Mouse (Mus musculus): Measurements from ENCODE around the gene Nprl2. TPM values are rescaled to one million over a fixed set of nuclear protein-coding genes. Genes with fewer than 3 reads are reported as not detected.
A peak's percentile ranks its signal among the peaks of the same experiment; 100 is the strongest.

The Nprl2 gene
- polyA plus RNA-seq, 1 experiment from 2014 or later = 40.9 TPM

- Histone ChIP-seq H3K9ac (ENCODE audit: low read length) (no peak overlapping the region), H3K4me1 (ENCODE audit: control insufficient read depth, insufficient read depth, low read length) (peaks cover 41% of the 10 kb centered on the region), H3K9me3 (ENCODE audit: control insufficient read depth, low read length) (no peaks in the 10 kb centered on the region), H3K36me3 (ENCODE audit: control insufficient read depth, insufficient read depth, low read length) (peaks cover 5% of the 10 kb centered on the region; the same call in 1 of the 2 replicates), H3K4me3 (ENCODE audit: low read depth, low read length) (no peak overlapping the region), H3K4me2 (ENCODE audit: low read depth, severe bottlenecking) (no peak overlapping the region), H3K27me3 (ENCODE audit: control insufficient read depth, insufficient read depth, low read length) (no peaks in the 10 kb centered on the region), H3K27ac (replicated peaks; ENCODE audit: low read depth, low read length) (no peak overlapping the region)
- no peak for DNase-seq (ENCODE audit: low spot score)
- ATAC-seq (ENCODE audit: insufficient number of reproducible peaks, low FRiP score, low TSS enrichment, low read depth) = no peak
- 84% methylated on average over 5 of the region's 5 CpGs for WGBS
These were observed 5.9 kb downstream of the Nprl2 start for GRCm38 (mm10) chr9:107547957-107548356.

GRCm38 (mm10) chr9:107548820-107549219 lies 6.8 kb downstream of the Nprl2 start:
- Histone ChIP-seq H3K4me3 (ENCODE audit: low read depth, low read length) (no peak overlapping the region), H3K9ac (ENCODE audit: low read length) (no peak overlapping the region), H3K36me3 (ENCODE audit: control insufficient read depth, insufficient read depth, low read length) (peaks cover 5% of the 10 kb centered on the region; the same call in 1 of the 2 replicates), H3K27ac (replicated peaks; ENCODE audit: low read depth, low read length) (no peak overlapping the region), H3K9me3 (ENCODE audit: control insufficient read depth, low read length) (no peaks in the 10 kb centered on the region), H3K4me1 (ENCODE audit: control insufficient read depth, insufficient read depth, low read length) (peaks cover 45% of the 10 kb centered on the region), H3K4me2 (ENCODE audit: low read depth, severe bottlenecking) (no peak overlapping the region), H3K27me3 (ENCODE audit: control insufficient read depth, insufficient read depth, low read length) (no peaks in the 10 kb centered on the region)
- WGBS = 89% methylated on average over 10 of the region's 10 CpGs
- DNase-seq (ENCODE audit: low spot score) (no peak), ATAC-seq (ENCODE audit: insufficient number of reproducible peaks, low FRiP score, low TSS enrichment, low read depth) (no peak)

GRCm38 (mm10) chr9:107549297-107550074 lies 7.5 kb downstream of the Nprl2 start:
- peaks cover 2% of the 10 kb centered on the region; the same call in 1 of the 2 replicates for H3K36me3 ChIP-seq (ENCODE audit: control insufficient read depth, insufficient read depth, low read length)
- H3K27me3 ChIP-seq (ENCODE audit: control insufficient read depth, insufficient read depth, low read length) = no peaks in the 10 kb centered on the region
- DNase-seq (ENCODE audit: low spot score) (no peak), ATAC-seq (ENCODE audit: insufficient number of reproducible peaks, low FRiP score, low TSS enrichment, low read depth) (no peak)
- no peak overlapping the region for H3K4me3 ChIP-seq (ENCODE audit: low read depth, low read length)
- no peak overlapping the region for H3K27ac ChIP-seq (replicated peaks; ENCODE audit: low read depth, low read length)
- H3K9ac ChIP-seq (ENCODE audit: low read length) = no peak overlapping the region
- 78% methylated on average over 20 of the region's 20 CpGs for WGBS
- H3K4me1 ChIP-seq (ENCODE audit: control insufficient read depth, insufficient read depth, low read length) = peaks cover 45% of the 10 kb centered on the region
- no peaks in the 10 kb centered on the region for H3K9me3 ChIP-seq (ENCODE audit: control insufficient read depth, low read length)
- no peak overlapping the region; the same call in 1 of the 2 replicates for H3K4me2 ChIP-seq (ENCODE audit: low read depth, severe bottlenecking)

- H3K4me2 ChIP-seq (ENCODE audit: low read depth, severe bottlenecking) = peak overlapping the region; percentile 96
- H3K4me1 ChIP-seq (ENCODE audit: control insufficient read depth, insufficient read depth, low read length) = peaks cover 47% of the 10 kb centered on the region
- DNase-seq (ENCODE audit: low spot score) = no peak
- no peaks in the 10 kb centered on the region for H3K36me3 ChIP-seq (ENCODE audit: control insufficient read depth, insufficient read depth, low read length)
- WGBS = 28% methylated on average over 23 of the region's 23 CpGs
- H3K27me3 ChIP-seq (ENCODE audit: control insufficient read depth, insufficient read depth, low read length) = no peaks in the 10 kb centered on the region
- H3K9ac ChIP-seq (ENCODE audit: low read length) = peak overlapping the region; percentile 79; the same call in 1 of the 2 replicates
- no peak for ATAC-seq (ENCODE audit: insufficient number of reproducible peaks, low FRiP score, low TSS enrichment, low read depth)
- no peaks in the 10 kb centered on the region for H3K9me3 ChIP-seq (ENCODE audit: control insufficient read depth, low read length)
- H3K27ac ChIP-seq (replicated peaks; ENCODE audit: low read depth, low read length) = no peak overlapping the region; the same call in 1 of the 2 replicates
- H3K4me3 ChIP-seq (ENCODE audit: low read depth, low read length) = peak overlapping the region; percentile 52
These were observed 8.6 kb downstream of the Nprl2 start for GRCm38 (mm10) chr9:107550491-107551116.

- peak within 1 kb of the TSS; percentile 79 for H3K9ac ChIP-seq (ENCODE audit: low read length)
- H3K4me1 ChIP-seq (ENCODE audit: control insufficient read depth, insufficient read depth, low read length) = peaks cover 50% of the 10 kb centered on the region
- WGBS = under 1% methylated on average over 56 of the region's 63 CpGs
- DNase-seq (ENCODE audit: low spot score) (peak; percentile 80), ATAC-seq (ENCODE audit: insufficient number of reproducible peaks, low FRiP score, low TSS enrichment, low read depth) (peak; percentile 14; the same call in 1 of the 2 replicates)
- peak within 1 kb of the TSS; percentile 52 for H3K4me3 ChIP-seq (ENCODE audit: low read depth, low read length)
- H3K9me3 ChIP-seq (ENCODE audit: control insufficient read depth, low read length) = no peaks in the 10 kb centered on the region
- H3K4me2 ChIP-seq (ENCODE audit: low read depth, severe bottlenecking) = peak within 1 kb of the TSS; percentile 96
- peak within 1 kb of the TSS; percentile 47 for H3K27ac ChIP-seq (replicated peaks; ENCODE audit: low read depth, low read length)
- no peaks in the 10 kb centered on the region for H3K27me3 ChIP-seq (ENCODE audit: control insufficient read depth, insufficient read depth, low read length)
- H3K36me3 ChIP-seq (ENCODE audit: control insufficient read depth, insufficient read depth, low read length) = no peaks in the 10 kb centered on the region
These were observed 9.3 kb downstream of the Nprl2 start, which contains the start of gene Rassf1 for GRCm38 (mm10) chr9:107551117-107551889. Rassf1 (plus strand) TSS chr9:107551555.

GRCm38 (mm10) chr9:107551890-107552355 lies 9.9 kb downstream of the Nprl2 start:
- no peaks in the 10 kb centered on the region; the same call in 1 of the 2 replicates for H3K36me3 ChIP-seq (ENCODE audit: control insufficient read depth, insufficient read depth, low read length)
- WGBS = 6% methylated on average over 8 of the region's 8 CpGs
- DNase-seq (ENCODE audit: low spot score) (no peak), ATAC-seq (ENCODE audit: insufficient number of reproducible peaks, low FRiP score, low TSS enrichment, low read depth) (no peak)
- no peaks in the 10 kb centered on the region for H3K27me3 ChIP-seq (ENCODE audit: control insufficient read depth, insufficient read depth, low read length)
- H3K9me3 ChIP-seq (ENCODE audit: control insufficient read depth, low read length) = no peaks in the 10 kb centered on the region
- peak overlapping the region; percentile 79 for H3K9ac ChIP-seq (ENCODE audit: low read length)
- peaks cover 49% of the 10 kb centered on the region for H3K4me1 ChIP-seq (ENCODE audit: control insufficient read depth, insufficient read depth, low read length)
- peak overlapping the region; percentile 52 for H3K4me3 ChIP-seq (ENCODE audit: low read depth, low read length)
- H3K4me2 ChIP-seq (ENCODE audit: low read depth, severe bottlenecking) = peak overlapping the region; percentile 96
- peak overlapping the region; percentile 47 for H3K27ac ChIP-seq (replicated peaks; ENCODE audit: low read depth, low read length)

- H3K9ac ChIP-seq (ENCODE audit: low read length) = no peak overlapping the region; the same call in 1 of the 2 replicates
- H3K4me2 ChIP-seq (ENCODE audit: low read depth, severe bottlenecking) = peak overlapping the region; percentile 96
- DNase-seq (ENCODE audit: low spot score) (no peak), ATAC-seq (ENCODE audit: insufficient number of reproducible peaks, low FRiP score, low TSS enrichment, low read depth) (no peak)
- no peaks in the 10 kb centered on the region for H3K27me3 ChIP-seq (ENCODE audit: control insufficient read depth, insufficient read depth, low read length)
- H3K4me3 ChIP-seq (ENCODE audit: low read depth, low read length) = no peak overlapping the region
- 76% methylated on average over 5 of the region's 5 CpGs for WGBS
- peaks cover 7% of the 10 kb centered on the region; the same call in 1 of the 2 replicates for H3K36me3 ChIP-seq (ENCODE audit: control insufficient read depth, insufficient read depth, low read length)
- peaks cover 45% of the 10 kb centered on the region for H3K4me1 ChIP-seq (ENCODE audit: control insufficient read depth, insufficient read depth, low read length)
- H3K27ac ChIP-seq (replicated peaks; ENCODE audit: low read depth, low read length) = no peak overlapping the region; the same call in none of the 2 replicates
- H3K9me3 ChIP-seq (ENCODE audit: control insufficient read depth, low read length) = no peaks in the 10 kb centered on the region
These were observed 10.8 kb downstream of the Nprl2 start for GRCm38 (mm10) chr9:107552690-107553393.
